27 mouse cellular contexts compared by ENCODE assay signal in genomic region chr5:53481021-53481420, GRCm38 (mm10).
"Had no signal": no experiment of that assay in that cellular context is flagged by ENCODE, and none has a peak within 500 bp of the region (broad histone marks: within the 10 kb centered on the region; RNA-seq: fewer than 3 reads in every experiment).

No protein-coding gene starts in this region.

- H3K36me3 ChIP-seq: limb, embryonic 12.5 days; limb, embryonic 15.5 days; midbrain, embryonic 10.5 days; midbrain, embryonic 13.5 days; neural tube, embryonic 13.5 days; stomach, embryonic 15.5 days had no signal

- H3K4me2 ChIP-seq: limb, embryonic 12.5 days; limb, embryonic 15.5 days; liver, embryonic 11.5 days; lung, embryonic 14.5 days; midbrain, embryonic 13.5 days; neural tube, embryonic 13.5 days; stomach, embryonic 15.5 days had no signal

- H3K27me3 ChIP-seq: limb, embryonic 15.5 days; megakaryocyte, embryonic 14.5 days; midbrain, embryonic 13.5 days; neural tube, embryonic 13.5 days; stomach, embryonic 15.5 days had no signal

- H3K9ac ChIP-seq: limb, embryonic 12.5 days; limb, embryonic 15.5 days; liver, embryonic 14.5 days; liver, postnatal 0 days; lung, embryonic 14.5 days; midbrain, embryonic 13.5 days; neural tube, embryonic 13.5 days; stomach, embryonic 15.5 days had no signal

- H3K27ac ChIP-seq: kidney, postnatal 0 days; layer of hippocampus, adult 2 months; limb, embryonic 12.5 days; limb, embryonic 15.5 days; liver, embryonic 14.5 days; midbrain, embryonic 10.5 days; midbrain, embryonic 13.5 days; neural tube, embryonic 13.5 days; stomach, embryonic 15.5 days had no signal

- DNase-seq: kidney, adult 2 months; kidney, postnatal 25 days; layer of hippocampus, adult 9-11 months; layer of hippocampus, postnatal 36 days; left cerebral cortex, postnatal 4 days; liver, postnatal 0 days; lung, embryonic 14.5 days; lung, postnatal 10 days; retina, postnatal 1 day; right cerebral cortex, postnatal 25 days; spleen, adult 18-20 months; thymus, adult 2 months; thymus, postnatal 14 days; thymus, postnatal 4 days had no signal

- H3K9me3 ChIP-seq: limb, embryonic 12.5 days; limb, embryonic 15.5 days; megakaryocyte, embryonic 14.5 days; midbrain, embryonic 10.5 days; midbrain, embryonic 13.5 days; neural tube, embryonic 13.5 days; stomach, embryonic 15.5 days had no signal

- H3K4me3 ChIP-seq: layer of hippocampus, adult 2 months; limb, embryonic 12.5 days; limb, embryonic 15.5 days; megakaryocyte, embryonic 14.5 days; midbrain, embryonic 10.5 days; midbrain, embryonic 13.5 days; myocyte; neural tube, embryonic 13.5 days; stomach, embryonic 15.5 days had no signal

- H3K4me1 ChIP-seq: midbrain, embryonic 10.5 days; midbrain, embryonic 13.5 days; neural tube, embryonic 13.5 days; stomach, embryonic 15.5 days had no signal

- ATAC-seq: liver, postnatal 0 days; midbrain, embryonic 13.5 days; midbrain, embryonic 16.5 days had no signal
